Mouse (Mus musculus) heart, embryonic 10.5 days (tissue): ENCODE measurements around the gene Kif18a. TPM values are rescaled to one million over a fixed set of nuclear protein-coding genes. Genes with fewer than 3 reads are reported as not detected.

Source experiments
- DNase-seq: peaks from one replicate; pipeline ENCODE4 v3.0.0-alpha.2; 2017; ENCODE audit warnings: low spot score
- H3K27ac ChIP-seq: fragments of 300-500 bp; sonication (generic); 2 replicates; pipeline ENCODE4 v1.5.1; 2016; ENCODE audit warnings: mild to moderate bottlenecking
- H3K27me3 ChIP-seq: fragments of 300-500 bp; sonication (generic); 2 replicates; pipeline ENCODE4 v1.6.1; 2016; ENCODE audit warnings: mild to moderate bottlenecking; ENCODE audit not compliant: poor library complexity, insufficient read depth, severe bottlenecking
- H3K36me3 ChIP-seq: fragments of 300-500 bp; sonication (generic); 2 replicates; pipeline ENCODE4 v1.6.1; 2016; ENCODE audit warnings: mild to moderate bottlenecking, moderate library complexity
- H3K4me1 ChIP-seq: fragments of 300-500 bp; sonication (generic); 2 replicates; pipeline ENCODE4 v1.6.1; 2016; ENCODE audit warnings: mild to moderate bottlenecking
- H3K4me3 ChIP-seq: fragments of 300-500 bp; sonication (generic); 2 replicates; pipeline ENCODE4 v1.5.1; 2016; ENCODE audit warnings: mild to moderate bottlenecking, moderate library complexity
- H3K9me3 ChIP-seq: fragments of 300-500 bp; sonication (generic); 2 replicates; pipeline ENCODE4 v1.6.1; 2016; ENCODE audit warnings: mild to moderate bottlenecking, moderate library complexity
- WGBS: fragments of 180-500 bp; shearing (Covaris S2); methylation state at CpG from one replicate; pipeline ENCODE4 v1.1.7; 2016; 5-methylcytosine and 5-hydroxymethylcytosine counted together
- polyA plus RNA-seq: library from polyadenylated mRNA; unstranded; fragments of >200 nt; fragmentation: Nextera tagmentation; extraction: Ambion mirVana; gene quantifications from 2 replicates; pipeline ENCODE4 v1.2.1, GENCODE M21; 2016

Kif18a gene
- polyA plus RNA-seq, result 16.4 and 17.7 TPM in 2 replicates

- under 1% methylated on average over 51 of the region's 51 CpGs for WGBS
- peak; percentile 98 for DNase-seq
- no peaks in the 10 kb centered on the region for H3K36me3 ChIP-seq
- peaks cover 4% of the 10 kb centered on the region; the same call in 1 of the 2 replicates for H3K4me1 ChIP-seq
- H3K4me3 ChIP-seq, result peak within 1 kb of the TSS; percentile 89
- H3K27ac ChIP-seq, result peak within 1 kb of the TSS; percentile 92
- no peaks in the 10 kb centered on the region for H3K9me3 ChIP-seq
- no peaks in the 10 kb centered on the region for H3K27me3 ChIP-seq
Measured at GRCm38 (mm10) chr2:109280600-109281340, at the start of gene Kif18a, which contains the start of gene Mettl15. Kif18a (plus strand) TSS chr2:109280738. Mettl15 (minus strand) TSS chr2:109280748.

GRCm38 (mm10) chr2:109233876-109234275, 46.7 kb upstream of the Kif18a start:
- Histone ChIP-seq H3K4me1 (no peaks in the 10 kb centered on the region), H3K9me3 (no peaks in the 10 kb centered on the region), H3K4me3 (no peak overlapping the region), H3K36me3 (no peaks in the 10 kb centered on the region), H3K27ac (no peak overlapping the region), H3K27me3 (no peaks in the 10 kb centered on the region)
- no peak for DNase-seq
- WGBS, result 80% methylated on average over 4 of the region's 4 CpGs

GRCm38 (mm10) chr2:109235741-109236140, 44.8 kb upstream of the Kif18a start:
- DNase-seq, result no peak
- no peaks in the 10 kb centered on the region for H3K4me1 ChIP-seq
- no peaks in the 10 kb centered on the region for H3K9me3 ChIP-seq
- H3K27me3 ChIP-seq, result no peaks in the 10 kb centered on the region
- H3K27ac ChIP-seq, result no peak overlapping the region
- H3K36me3 ChIP-seq, result no peaks in the 10 kb centered on the region
- 83% methylated on average over 1 of the region's 1 CpGs for WGBS
- no peak overlapping the region for H3K4me3 ChIP-seq

GRCm38 (mm10) chr2:109241947-109242346, 38.6 kb upstream of the Kif18a start:
- 51% methylated on average over 3 of the region's 3 CpGs for WGBS
- no peak for DNase-seq
- Histone ChIP-seq H3K9me3 (no peaks in the 10 kb centered on the region), H3K27me3 (no peaks in the 10 kb centered on the region), H3K4me1 (no peaks in the 10 kb centered on the region), H3K36me3 (no peaks in the 10 kb centered on the region), H3K27ac (no peak overlapping the region), H3K4me3 (no peak overlapping the region)

- 89% methylated on average over 1 of the region's 1 CpGs for WGBS
- Histone ChIP-seq H3K27ac (no peak overlapping the region), H3K4me1 (no peaks in the 10 kb centered on the region), H3K27me3 (no peaks in the 10 kb centered on the region), H3K36me3 (no peaks in the 10 kb centered on the region), H3K9me3 (no peaks in the 10 kb centered on the region), H3K4me3 (no peak overlapping the region)
- no peak for DNase-seq
Measured at GRCm38 (mm10) chr2:109262779-109263178, 17.8 kb upstream of the Kif18a start.

- Histone ChIP-seq H3K4me3 (no peak overlapping the region), H3K27me3 (no peaks in the 10 kb centered on the region), H3K9me3 (no peaks in the 10 kb centered on the region), H3K4me1 (no peaks in the 10 kb centered on the region), H3K27ac (no peak overlapping the region), H3K36me3 (no peaks in the 10 kb centered on the region)
- 93% methylated on average over 1 of the region's 1 CpGs for WGBS
- DNase-seq, result no peak
Measured at GRCm38 (mm10) chr2:109273098-109273497, 7.4 kb upstream of the Kif18a start.

GRCm38 (mm10) chr2:109277593-109277992, 2.9 kb upstream of the Kif18a start:
- DNase-seq, result no peak
- peaks cover 4% of the 10 kb centered on the region; the same call in 1 of the 2 replicates for H3K4me1 ChIP-seq
- peak overlapping the region; percentile 92 for H3K27ac ChIP-seq
- H3K27me3 ChIP-seq, result no peaks in the 10 kb centered on the region
- peak overlapping the region; percentile 75 for H3K4me3 ChIP-seq
- WGBS, result 9% methylated on average over 7 of the region's 7 CpGs
- H3K36me3 ChIP-seq, result no peaks in the 10 kb centered on the region
- no peaks in the 10 kb centered on the region for H3K9me3 ChIP-seq

- Histone ChIP-seq H3K27ac (peak overlapping the region; percentile 92), H3K27me3 (no peaks in the 10 kb centered on the region), H3K36me3 (no peaks in the 10 kb centered on the region), H3K4me1 (peaks cover 4% of the 10 kb centered on the region; the same call in 1 of the 2 replicates), H3K4me3 (peak overlapping the region; percentile 75), H3K9me3 (no peaks in the 10 kb centered on the region)
- WGBS, result under 1% methylated on average over 16 of the region's 16 CpGs
- DNase-seq, result peak; percentile 81
Measured at GRCm38 (mm10) chr2:109278036-109278435, 2.5 kb upstream of the Kif18a start.

- Histone ChIP-seq H3K4me1 (peaks cover 4% of the 10 kb centered on the region; the same call in 1 of the 2 replicates), H3K27ac (peak overlapping the region; percentile 92), H3K9me3 (no peaks in the 10 kb centered on the region), H3K4me3 (peak overlapping the region; percentile 89), H3K36me3 (no peaks in the 10 kb centered on the region), H3K27me3 (no peaks in the 10 kb centered on the region)
- DNase-seq, result no peak
- 8% methylated on average over 4 of the region's 4 CpGs for WGBS
Measured at GRCm38 (mm10) chr2:109280272-109280599, 302 bp upstream of the Kif18a start.

GRCm38 (mm10) chr2:109281341-109281690, 778 bp downstream of the Kif18a start:
- 0% methylated on average over 1 of the region's 1 CpGs for WGBS
- Histone ChIP-seq H3K27me3 (no peaks in the 10 kb centered on the region), H3K27ac (peak overlapping the region; percentile 92), H3K9me3 (no peaks in the 10 kb centered on the region), H3K36me3 (no peaks in the 10 kb centered on the region), H3K4me3 (peak overlapping the region; percentile 89), H3K4me1 (peaks cover 4% of the 10 kb centered on the region; the same call in 1 of the 2 replicates)
- DNase-seq, result no peak

- Histone ChIP-seq H3K27ac (no peak overlapping the region), H3K9me3 (no peaks in the 10 kb centered on the region), H3K27me3 (no peaks in the 10 kb centered on the region), H3K4me1 (peaks cover 4% of the 10 kb centered on the region; the same call in 1 of the 2 replicates), H3K36me3 (no peaks in the 10 kb centered on the region), H3K4me3 (no peak overlapping the region)
- no peak for DNase-seq
- 84% methylated on average over 3 of the region's 3 CpGs for WGBS
Measured at GRCm38 (mm10) chr2:109284121-109284520, 3.6 kb downstream of the Kif18a start.

- no peak for DNase-seq
Measured at GRCm38 (mm10) chr2:109289327-109289726, 8.8 kb downstream of the Kif18a start.

GRCm38 (mm10) chr2:109296264-109296663, 15.7 kb downstream of the Kif18a start:
- Histone ChIP-seq H3K27ac (no peak overlapping the region), H3K4me3 (no peak overlapping the region), H3K36me3 (peaks cover 45% of the 10 kb centered on the region), H3K4me1 (no peaks in the 10 kb centered on the region), H3K9me3 (no peaks in the 10 kb centered on the region), H3K27me3 (no peaks in the 10 kb centered on the region)
- WGBS, result 89% methylated on average over 5 of the region's 5 CpGs
- DNase-seq, result no peak

More at GRCm38 (mm10) chr2:109289327-109289726, 8.8 kb downstream of the Kif18a start:
- Histone ChIP-seq H3K9me3 (no peaks in the 10 kb centered on the region), H3K36me3 (peaks cover 37% of the 10 kb centered on the region), H3K27me3 (no peaks in the 10 kb centered on the region), H3K27ac (no peak overlapping the region), H3K4me1 (no peaks in the 10 kb centered on the region), H3K4me3 (no peak overlapping the region)
- WGBS, result 91% methylated on average over 6 of the region's 6 CpGs
